Comparison of ENCODE assay signal across 7 mouse cellular contexts in the genomic region with DNA sequence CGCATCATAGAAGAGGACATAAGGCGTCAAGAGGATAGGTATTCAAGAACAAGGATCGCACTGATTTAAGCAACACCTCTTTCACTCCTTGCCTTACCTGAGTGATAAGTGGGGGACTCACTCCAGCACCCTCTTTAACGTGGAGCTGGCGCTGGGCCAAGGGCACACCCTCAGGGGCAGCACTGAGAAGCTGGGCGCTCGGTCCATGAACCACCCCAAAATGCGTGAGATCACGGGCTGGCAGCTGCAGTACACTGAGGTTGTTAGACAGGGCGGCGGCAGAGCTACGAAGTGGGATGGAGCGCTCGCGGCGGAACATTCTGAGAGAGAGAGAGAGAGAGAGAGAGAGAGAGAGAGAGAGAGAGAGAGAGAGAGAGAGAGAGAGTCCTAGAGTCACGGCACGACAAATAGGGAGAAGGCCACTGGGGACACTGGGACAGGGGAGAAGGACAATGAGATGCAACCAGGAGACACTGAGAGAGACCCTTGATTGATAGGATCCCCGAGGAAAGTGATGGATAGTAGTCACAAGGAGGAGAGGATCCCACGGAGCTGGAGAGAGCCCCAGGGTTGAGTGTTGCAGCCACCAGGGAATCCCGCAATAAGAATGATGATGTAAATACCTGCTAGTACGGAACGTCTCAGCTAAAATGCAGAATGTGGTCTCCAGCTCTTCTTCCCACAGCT. TPM values are rescaled to one million over a fixed set of nuclear protein-coding genes. Genes with fewer than 3 reads are reported as not detected.
DNase-seq lines count a peak whose midpoint lies in the region; ATAC-seq and TF ChIP-seq lines count a peak whose summit lies in the region.

No protein-coding gene starts in this region.

- H3K36me3 ChIP-seq in neural tube, embryonic 11.5 days (ENCODE audit: control insufficient read depth, insufficient read depth, low read length), result peaks cover 4% of the 10 kb centered on the region; the same call in 1 of the 2 replicates
- peaks cover 19% of the 10 kb centered on the region for H3K36me3 ChIP-seq in heart, embryonic 12.5 days
- peaks cover 2% of the 10 kb centered on the region for H3K36me3 ChIP-seq in liver, embryonic 12.5 days

- peak; percentile 42 for ATAC-seq in neural tube, embryonic 11.5 days (ENCODE audit: insufficient read depth, low FRiP score, low TSS enrichment)
- no peak for ATAC-seq in heart, embryonic 12.5 days (ENCODE audit: insufficient number of reproducible peaks, low FRiP score)
- ATAC-seq in liver, embryonic 12.5 days, result no peak; the same call in 1 of the 2 replicates

- 0 out of 2 replicates have a peak, but pooled peaks cover 4% of the 10 kb centered on the region for H3K4me1 ChIP-seq in neural tube, embryonic 11.5 days (ENCODE audit: control insufficient read depth, insufficient read depth, low read length)
- H3K4me1 ChIP-seq in heart, embryonic 12.5 days (replicated peaks), result peaks cover 22% of the 10 kb centered on the region
- H3K4me1 ChIP-seq in liver, embryonic 12.5 days, result peaks cover 25% of the 10 kb centered on the region

- H3K9me3 ChIP-seq in neural tube, embryonic 11.5 days (ENCODE audit: control insufficient read depth, low read length), result no peaks in the 10 kb centered on the region
- H3K9me3 ChIP-seq in heart, embryonic 12.5 days (replicated peaks), result no peaks in the 10 kb centered on the region
- no peaks in the 10 kb centered on the region for H3K9me3 ChIP-seq in liver, embryonic 12.5 days (replicated peaks)

- WGBS in neural tube, embryonic 11.5 days, result 8% methylated on average over 23 of the region's 23 CpGs
- WGBS in heart, embryonic 12.5 days, result 9% methylated on average over 23 of the region's 23 CpGs
- 13% methylated on average over 23 of the region's 23 CpGs for WGBS in liver, embryonic 12.5 days (ENCODE audit: insufficient replicate concordance)

- H3K4me3 ChIP-seq in neural tube, embryonic 11.5 days (ENCODE audit: low read depth, low read length), result peak overlapping the region; percentile 55
- peak overlapping the region; percentile 60 for H3K4me3 ChIP-seq in heart, embryonic 12.5 days
- H3K4me3 ChIP-seq in liver, embryonic 12.5 days, result peak overlapping the region; percentile 55

- H3K27ac ChIP-seq in neural tube, embryonic 11.5 days (ENCODE audit: low read depth, low read length), result 0 out of 2 replicates have a peak overlapping the region, but pooled peaks have one; percentile 28
- no peak overlapping the region for H3K27ac ChIP-seq in heart, embryonic 12.5 days (ENCODE audit: poor library complexity, severe bottlenecking)
- H3K27ac ChIP-seq in liver, embryonic 12.5 days, result no peak overlapping the region

- peaks cover 7% of the 10 kb centered on the region for H3K27me3 ChIP-seq in neural tube, embryonic 11.5 days (ENCODE audit: control insufficient read depth, insufficient read depth, low read length)
- H3K27me3 ChIP-seq in heart, embryonic 12.5 days (replicated peaks), result peaks cover 23% of the 10 kb centered on the region
- peaks cover 72% of the 10 kb centered on the region for H3K27me3 ChIP-seq in liver, embryonic 12.5 days (replicated peaks)

- H3K4me2 ChIP-seq in neural tube, embryonic 11.5 days (ENCODE audit: low read depth), result peak overlapping the region; percentile 91
- H3K4me2 ChIP-seq in heart, embryonic 12.5 days, result peak overlapping the region; percentile 88
- H3K4me2 ChIP-seq in liver, embryonic 12.5 days, result peak overlapping the region; percentile 84

- no peak for TF ChIP-seq POLR2A in brain, embryonic 14.5 days (IDR thresholded peaks at IDR 0.05; ENCODE audit: borderline replicate concordance, extremely low read depth, insufficient read depth, insufficient read length, poor library complexity, severe bottlenecking)

- no peak for TF ChIP-seq CTCF in brain, embryonic 14.5 days (IDR thresholded peaks at IDR 0.05; ENCODE audit: borderline replicate concordance, extremely low read depth, insufficient read depth, insufficient read length)

- peak overlapping the region; percentile 60 for H3K9ac ChIP-seq in neural tube, embryonic 11.5 days (ENCODE audit: low read length)
- H3K9ac ChIP-seq in heart, embryonic 12.5 days, result peak overlapping the region; percentile 71
- peak overlapping the region; percentile 52; the same call in 1 of the 2 replicates for H3K9ac ChIP-seq in liver, embryonic 12.5 days

- DNase-seq in neural tube, embryonic 11.5 days (ENCODE audit: low spot score), result no peak
- no peak for DNase-seq in neural tube, embryonic 10.5 days (ENCODE audit: extremely low spot score, low spot score)
- DNase-seq in brain, embryonic 14.5 days (ENCODE audit: low read depth), result peak; percentile 50
- DNase-seq in testis, postnatal 10 days (ENCODE audit: low spot score), result peak; percentile 70
- no peak for DNase-seq in natural killer cell, adult 2 months (ENCODE audit: low spot score in 2 of 2)

RNA-seq across cellular contexts. Expression of a gene that starts 0.5 kb away (rescaled TPM):
- 12.2 and 14.5 TPM in 2 replicates for polyA plus RNA-seq in neural tube, embryonic 11.5 days (2014; fragmentation: Nextera tagmentation; extraction: Ambion mirVana)
- 21.2 and 31.4 TPM in 2 replicates for polyA plus RNA-seq in brain, embryonic 14.5 days (2012; rRNA removed)
- polyA plus RNA-seq in heart, embryonic 12.5 days (2016; fragmentation: Nextera tagmentation; extraction: Ambion mirVana), result 4.2 and 6.8 TPM in 2 replicates
- 0.81 and 1.1 TPM in 2 replicates for polyA plus RNA-seq in liver, embryonic 12.5 days (2016; fragmentation: Nextera tagmentation; extraction: Ambion mirVana)

RNA-seq across cellular contexts. Expression of a gene that starts 0.5 kb away (rescaled TPM):
- polyA plus RNA-seq in neural tube, embryonic 11.5 days (2014; fragmentation: Nextera tagmentation; extraction: Ambion mirVana), result 1.4 and 1.5 TPM in 2 replicates
- 2.9 and 4.1 TPM in 2 replicates for polyA plus RNA-seq in brain, embryonic 14.5 days (2012; rRNA removed)
- 0.17 and 0.39 TPM in 2 replicates for polyA plus RNA-seq in heart, embryonic 12.5 days (2016; fragmentation: Nextera tagmentation; extraction: Ambion mirVana)
- 0.19 and 0.35 TPM in 2 replicates for polyA plus RNA-seq in liver, embryonic 12.5 days (2016; fragmentation: Nextera tagmentation; extraction: Ambion mirVana)

RNA-seq across cellular contexts. Expression of a gene that starts 10.0 kb away (rescaled TPM):
- 114 and 125 TPM in 2 replicates for polyA plus RNA-seq in neural tube, embryonic 11.5 days (2014; fragmentation: Nextera tagmentation; extraction: Ambion mirVana)
- polyA plus RNA-seq in brain, embryonic 14.5 days (2012; rRNA removed), result 217 and 252 TPM in 2 replicates
- 86.9 and 89.0 TPM in 2 replicates for polyA plus RNA-seq in heart, embryonic 12.5 days (2016; fragmentation: Nextera tagmentation; extraction: Ambion mirVana)
- polyA plus RNA-seq in liver, embryonic 12.5 days (2016; fragmentation: Nextera tagmentation; extraction: Ambion mirVana), result 46.9 and 48.2 TPM in 2 replicates

RNA-seq across cellular contexts. Expression of a gene that starts 20.4 kb away (rescaled TPM):
- polyA plus RNA-seq in neural tube, embryonic 11.5 days (2014; fragmentation: Nextera tagmentation; extraction: Ambion mirVana), result 20.6 and 22.1 TPM in 2 replicates
- polyA plus RNA-seq in brain, embryonic 14.5 days (2012; rRNA removed), result 28.9 and 30.7 TPM in 2 replicates
- 20.3 and 22.0 TPM in 2 replicates for polyA plus RNA-seq in heart, embryonic 12.5 days (2016; fragmentation: Nextera tagmentation; extraction: Ambion mirVana)
- polyA plus RNA-seq in liver, embryonic 12.5 days (2016; fragmentation: Nextera tagmentation; extraction: Ambion mirVana), result 11.8 and 12.6 TPM in 2 replicates

RNA-seq across cellular contexts. Expression of a gene that starts 30.5 kb away (rescaled TPM):
- 19.8 and 23.4 TPM in 2 replicates for polyA plus RNA-seq in neural tube, embryonic 11.5 days (2014; fragmentation: Nextera tagmentation; extraction: Ambion mirVana)
- polyA plus RNA-seq in brain, embryonic 14.5 days (2012; rRNA removed), result 43.4 and 47.9 TPM in 2 replicates
- 11.1 and 12.1 TPM in 2 replicates for polyA plus RNA-seq in heart, embryonic 12.5 days (2016; fragmentation: Nextera tagmentation; extraction: Ambion mirVana)
- 12.1 and 13.0 TPM in 2 replicates for polyA plus RNA-seq in liver, embryonic 12.5 days (2016; fragmentation: Nextera tagmentation; extraction: Ambion mirVana)

Comparison
In these comparisons a context has a peak if more than half of its experiments do, and no peak if none do; other contexts are left out.
1. DNase-seq: peak in brain, embryonic 14.5 days (single experiment) and testis, postnatal 10 days (single experiment); none in neural tube, embryonic 11.5 days (single experiment), neural tube, embryonic 10.5 days (single experiment) and natural killer cell, adult 2 months (0 of 2).
2. Peak in every context shown above with its lines, with median percentiles within 50 percentile points of each other: H3K4me2 ChIP-seq, H3K4me3 ChIP-seq and H3K9ac ChIP-seq.